Mouse (Mus musculus) embryonic facial prominence, embryonic 13.5 days (tissue): Measurements from ENCODE around the gene Nek10. TPM values are rescaled to one million over a fixed set of nuclear protein-coding genes. Genes with fewer than 3 reads are reported as not detected.
"Not testable (repeated sequence)": the region's sequence is repeated elsewhere in the genome, so short reads cannot be mapped to it uniquely, and the experiment has no call there.

ENCODE experiments used
- ATAC-seq: fragments of 200-750 bp; cut with Nextera tagmentation; 2 replicates; pipeline ENCODE4 v1.8.0; 2017; ENCODE audit warnings: low read depth; ENCODE audit not compliant: insufficient number of reproducible peaks, insufficient read depth, low FRiP score, low TSS enrichment
- H3K27ac ChIP-seq: fragments of 300-500 bp; sonication (generic); 2 replicates; pipeline ENCODE4 v1.5.1; 2015; ENCODE audit warnings: moderate library complexity, mild to moderate bottlenecking, inconsistent platforms
- H3K27me3 ChIP-seq: fragments of 300-500 bp; sonication (generic); 2 replicates; pipeline ENCODE4 v1.6.1; 2015; ENCODE audit warnings: mild to moderate bottlenecking, inconsistent platforms
- H3K36me3 ChIP-seq: fragments of 300-500 bp; sonication (generic); 2 replicates; pipeline ENCODE4 v1.6.1; 2015; ENCODE audit warnings: mild to moderate bottlenecking, inconsistent platforms
- H3K4me1 ChIP-seq: fragments of 300-500 bp; sonication (generic); 2 replicates; pipeline ENCODE4 v1.6.1; 2015; ENCODE audit warnings: inconsistent platforms
- H3K4me2 ChIP-seq: fragments of 300-500 bp; sonication (generic); 2 replicates; pipeline ENCODE4 v1.6.1; 2015; ENCODE audit warnings: moderate library complexity, mild to moderate bottlenecking, inconsistent platforms
- H3K4me3 ChIP-seq: fragments of 300-500 bp; sonication (generic); 2 replicates; pipeline ENCODE4 v1.5.1; 2015; ENCODE audit warnings: mild to moderate bottlenecking, inconsistent platforms
- H3K9ac ChIP-seq: fragments of 300-500 bp; sonication (generic); 2 replicates; pipeline ENCODE4 v1.6.1; 2015; ENCODE audit warnings: mild to moderate bottlenecking, inconsistent platforms
- H3K9me3 ChIP-seq: fragments of 300-500 bp; sonication (generic); 2 replicates; pipeline ENCODE4 v1.6.1; 2016; ENCODE audit warnings: inconsistent platforms
- WGBS: fragments of 180-500 bp; shearing (Covaris S2); methylation state at CpG from one replicate; pipeline ENCODE4 v1.1.7; 2015; ENCODE audit warnings: mixed read lengths; 5-methylcytosine and 5-hydroxymethylcytosine counted together
- polyA plus RNA-seq: library from polyadenylated mRNA; unstranded; fragments of >200 nt; fragmentation: Nextera tagmentation; extraction: Ambion mirVana; gene quantifications from 2 replicates; pipeline ENCODE4 v1.2.1, GENCODE M21; 2015

Gene Nek10
- polyA plus RNA-seq, 1 experiment from 2014 or later = 0.03 TPM

DNA sequence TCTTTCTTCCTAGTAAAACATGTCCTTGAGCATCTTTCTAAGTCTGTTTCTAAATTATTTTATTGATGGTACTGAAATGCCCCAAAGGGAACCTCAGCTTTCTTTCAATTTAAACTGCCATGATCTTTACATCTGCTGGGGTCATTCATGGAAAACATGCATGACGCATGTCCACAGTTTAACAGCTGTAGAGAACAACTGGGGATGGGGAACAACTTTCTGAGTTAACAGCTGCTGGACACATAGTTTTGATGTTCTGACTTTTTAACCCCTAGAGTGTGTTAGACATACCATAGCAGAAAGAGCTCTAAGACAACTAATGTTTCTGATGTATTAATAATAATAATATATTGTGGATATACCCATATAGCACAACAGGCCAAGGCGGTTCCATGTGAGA, 211.6 kb downstream of the Nek10 start:
- Histone ChIP-seq H3K9ac (no peak overlapping the region), H3K4me3 (no peak overlapping the region), H3K4me1 (no peaks in the 10 kb centered on the region), H3K27ac (no peak overlapping the region), H3K27me3 (no peaks in the 10 kb centered on the region), H3K9me3 (0 out of 2 replicates have a peak, but pooled peaks cover 7% of the 10 kb centered on the region), H3K36me3 (no peaks in the 10 kb centered on the region), H3K4me2 (no peak overlapping the region)
- no peak for ATAC-seq
- 74% methylated on average over 2 of the region's 2 CpGs for WGBS

DNA sequence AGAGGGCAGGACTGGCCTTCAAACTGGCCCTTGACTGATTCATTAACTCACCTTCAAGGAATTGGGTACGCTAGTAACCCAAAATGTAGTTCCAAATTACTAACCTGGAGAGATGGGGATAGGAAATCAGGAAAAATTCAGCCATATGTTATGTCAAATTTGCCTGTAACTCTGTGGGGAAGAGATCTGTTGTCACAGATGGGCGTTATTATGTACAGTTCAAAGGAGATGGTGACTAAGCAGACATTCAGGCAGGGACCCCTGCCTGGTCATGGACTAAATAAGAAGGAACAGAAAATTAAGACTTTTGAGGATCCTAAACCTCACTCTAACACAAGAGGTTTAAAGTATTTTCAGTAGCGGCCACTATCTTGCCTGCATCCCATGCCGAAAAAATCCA, 227.4 kb downstream of the Nek10 start:
- not testable (repeated sequence) for H3K4me1 ChIP-seq, H3K36me3 ChIP-seq, H3K9ac ChIP-seq, ATAC-seq, H3K27ac ChIP-seq, H3K4me3 ChIP-seq, H3K27me3 ChIP-seq, H3K4me2 ChIP-seq, H3K9me3 ChIP-seq
- 89% methylated on average over 4 of the region's 4 CpGs for WGBS

DNA sequence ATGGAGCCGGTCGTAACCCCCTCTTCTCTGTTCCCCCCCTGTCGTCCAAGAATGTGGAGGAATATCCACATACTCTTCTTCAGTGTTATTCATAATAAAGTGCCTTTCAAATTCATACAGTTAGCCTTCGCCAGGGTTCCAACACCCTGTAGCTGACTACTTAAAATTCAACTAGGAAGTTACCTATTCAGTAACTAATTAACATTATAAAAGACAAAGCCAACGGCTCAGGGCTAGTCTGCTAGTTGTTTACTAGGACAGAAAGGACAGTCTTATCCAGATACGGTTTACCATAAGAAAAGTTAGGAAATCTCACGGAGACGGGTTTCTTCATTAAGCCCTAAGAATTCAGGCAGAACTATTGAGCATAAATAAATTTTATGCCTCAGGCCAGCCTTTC, 231.4 kb downstream of the Nek10 start:
- H3K9ac ChIP-seq, H3K4me1 ChIP-seq, H3K27ac ChIP-seq, H3K4me2 ChIP-seq, H3K9me3 ChIP-seq, ATAC-seq, H3K4me3 ChIP-seq, H3K27me3 ChIP-seq, H3K36me3 ChIP-seq: not testable (repeated sequence)
- WGBS = 85% methylated on average over 8 of the region's 8 CpGs

DNA sequence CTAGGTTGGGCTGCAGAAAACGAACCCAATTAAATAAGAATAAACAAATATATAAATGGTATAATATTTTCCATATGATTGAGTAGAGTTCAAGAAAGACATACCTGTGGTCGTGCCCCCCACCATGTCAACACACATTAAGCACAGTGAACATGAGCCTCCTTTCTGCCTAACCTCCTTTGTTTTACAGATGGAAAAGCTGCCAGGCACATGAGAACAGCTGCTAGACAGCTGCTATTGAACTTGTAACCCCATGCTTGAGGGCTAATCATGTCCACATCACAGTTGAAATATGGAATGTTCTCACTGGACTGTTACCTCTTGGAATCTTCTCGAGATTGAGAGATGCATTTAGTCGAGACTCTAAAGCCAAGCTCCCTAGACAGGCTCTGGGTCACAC, 245.0 kb downstream of the Nek10 start:
- no peaks in the 10 kb centered on the region for H3K36me3 ChIP-seq
- H3K4me2 ChIP-seq = no peak overlapping the region
- WGBS = 25% methylated on average over 4 of the region's 4 CpGs
- H3K27me3 ChIP-seq = no peaks in the 10 kb centered on the region
- ATAC-seq = no peak
- no peak overlapping the region for H3K27ac ChIP-seq
- no peak overlapping the region for H3K4me3 ChIP-seq
- no peaks in the 10 kb centered on the region for H3K9me3 ChIP-seq
- no peak overlapping the region for H3K9ac ChIP-seq
- peaks cover 3% of the 10 kb centered on the region; the same call in 1 of the 2 replicates for H3K4me1 ChIP-seq

DNA sequence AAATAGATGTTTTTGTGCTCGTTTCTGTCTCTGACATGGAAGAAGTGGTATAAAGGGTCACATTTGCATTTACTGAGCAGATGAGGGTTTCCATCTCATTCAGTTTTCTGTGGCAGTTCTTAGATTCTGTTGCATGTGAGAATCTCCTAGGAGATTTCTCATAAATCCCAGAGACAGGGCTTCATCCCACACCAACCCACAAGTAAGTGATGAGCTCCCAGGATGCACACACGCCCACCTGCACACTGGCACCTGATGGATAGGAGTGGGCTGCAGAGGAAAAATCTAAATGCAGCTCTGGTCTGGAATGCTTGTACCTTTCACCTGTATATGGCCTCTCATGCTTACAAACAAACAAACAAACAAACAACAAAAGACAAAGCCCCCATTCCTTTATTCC, 258.3 kb downstream of the Nek10 start:
- ATAC-seq = no peak
- no peaks in the 10 kb centered on the region for H3K36me3 ChIP-seq
- WGBS = 81% methylated on average over 2 of the region's 2 CpGs
- H3K4me2 ChIP-seq = no peak overlapping the region
- H3K9ac ChIP-seq = no peak overlapping the region
- no peaks in the 10 kb centered on the region for H3K27me3 ChIP-seq
- H3K4me1 ChIP-seq = peaks cover 10% of the 10 kb centered on the region; the same call in 1 of the 2 replicates
- no peaks in the 10 kb centered on the region for H3K9me3 ChIP-seq
- no peak overlapping the region for H3K27ac ChIP-seq
- no peak overlapping the region for H3K4me3 ChIP-seq

Other genes with a start within 250 kb of the Nek10 start
- 22.2 and 23.3 TPM in 2 replicates for gene Slc4a7, start 101.1 kb upstream of the Nek10 start, polyA plus RNA-seq